Mouse (Mus musculus): Measurements from ENCODE around the gene Sh3gl2. TPM values are rescaled to one million over a fixed set of nuclear protein-coding genes. Genes with fewer than 3 reads are reported as not detected.

Gene Sh3gl2
- polyA plus RNA-seq, 1 experiment from 2014 or later: 6.9 TPM

GRCm38 (mm10) chr4:85248673-85249072 is 43.7 kb downstream of the Sh3gl2 start:
- 83% methylated on average over 3 of the region's 3 CpGs for WGBS
- H3K4me1 ChIP-seq (replicated peaks): no peaks in the 10 kb centered on the region
- no peak for DNase-seq (ENCODE audit: low spot score)

GRCm38 (mm10) chr4:85250271-85250670 is 45.3 kb downstream of the Sh3gl2 start:
- H3K27ac ChIP-seq: no peak overlapping the region
- no peak for DNase-seq (ENCODE audit: low spot score)
- no peaks in the 10 kb centered on the region for H3K4me1 ChIP-seq (replicated peaks)
- no peaks in the 10 kb centered on the region for H3K36me3 ChIP-seq
- no peak overlapping the region for H3K4me3 ChIP-seq
- no peaks in the 10 kb centered on the region for H3K27me3 ChIP-seq (ENCODE audit: insufficient read depth, poor library complexity, severe bottlenecking)
- 59% methylated on average over 2 of the region's 2 CpGs for WGBS
- no peaks in the 10 kb centered on the region for H3K9me3 ChIP-seq

More at GRCm38 (mm10) chr4:85248673-85249072, 43.7 kb downstream of the Sh3gl2 start:
- H3K9me3 ChIP-seq: no peaks in the 10 kb centered on the region
- H3K27me3 ChIP-seq (ENCODE audit: insufficient read depth, poor library complexity, severe bottlenecking): no peaks in the 10 kb centered on the region
- H3K4me3 ChIP-seq: no peak overlapping the region
- H3K27ac ChIP-seq: no peak overlapping the region
- no peaks in the 10 kb centered on the region for H3K36me3 ChIP-seq

- 80% methylated on average over 2 of the region's 2 CpGs for WGBS
- no peak for DNase-seq (ENCODE audit: low spot score)
Observed at GRCm38 (mm10) chr4:85250786-85251185, 45.9 kb downstream of the Sh3gl2 start.

GRCm38 (mm10) chr4:85255771-85256389 is 51.0 kb downstream of the Sh3gl2 start:
- H3K4me3 ChIP-seq: no peak overlapping the region
- DNase-seq (ENCODE audit: low spot score): no peak
- 91% methylated on average over 8 of the region's 8 CpGs for WGBS
- H3K9me3 ChIP-seq: no peaks in the 10 kb centered on the region
- H3K36me3 ChIP-seq: no peaks in the 10 kb centered on the region
- H3K27me3 ChIP-seq (ENCODE audit: insufficient read depth, poor library complexity, severe bottlenecking): no peaks in the 10 kb centered on the region
- H3K4me1 ChIP-seq (replicated peaks): no peaks in the 10 kb centered on the region
- H3K27ac ChIP-seq: no peak overlapping the region

More at GRCm38 (mm10) chr4:85250786-85251185, 45.9 kb downstream of the Sh3gl2 start:
- H3K36me3 ChIP-seq: no peaks in the 10 kb centered on the region
- no peaks in the 10 kb centered on the region for H3K9me3 ChIP-seq
- no peak overlapping the region for H3K27ac ChIP-seq
- no peaks in the 10 kb centered on the region for H3K27me3 ChIP-seq (ENCODE audit: insufficient read depth, poor library complexity, severe bottlenecking)
- no peaks in the 10 kb centered on the region for H3K4me1 ChIP-seq (replicated peaks)
- no peak overlapping the region for H3K4me3 ChIP-seq

- H3K4me1 ChIP-seq (replicated peaks): no peaks in the 10 kb centered on the region
- H3K4me3 ChIP-seq: no peak overlapping the region
- no peaks in the 10 kb centered on the region for H3K27me3 ChIP-seq (ENCODE audit: insufficient read depth, poor library complexity, severe bottlenecking)
- H3K27ac ChIP-seq: no peak overlapping the region
- no peaks in the 10 kb centered on the region for H3K9me3 ChIP-seq
- no peaks in the 10 kb centered on the region for H3K36me3 ChIP-seq
- 80% methylated on average over 5 of the region's 5 CpGs for WGBS
- DNase-seq (ENCODE audit: low spot score): no peak
Observed at GRCm38 (mm10) chr4:85256461-85257202, 51.7 kb downstream of the Sh3gl2 start.

GRCm38 (mm10) chr4:85257771-85258341 is 52.9 kb downstream of the Sh3gl2 start:
- DNase-seq (ENCODE audit: low spot score): no peak
- no peaks in the 10 kb centered on the region for H3K27me3 ChIP-seq (ENCODE audit: insufficient read depth, poor library complexity, severe bottlenecking)
- H3K4me1 ChIP-seq (replicated peaks): no peaks in the 10 kb centered on the region
- no peak overlapping the region for H3K4me3 ChIP-seq
- no peak overlapping the region for H3K27ac ChIP-seq
- 75% methylated on average over 4 of the region's 4 CpGs for WGBS
- no peaks in the 10 kb centered on the region for H3K36me3 ChIP-seq
- H3K9me3 ChIP-seq: no peaks in the 10 kb centered on the region

GRCm38 (mm10) chr4:85260687-85261658 is 56.0 kb downstream of the Sh3gl2 start:
- Histone ChIP-seq H3K4me3 (no peak overlapping the region), H3K27ac (no peak overlapping the region), H3K4me1 (replicated peaks) (no peaks in the 10 kb centered on the region), H3K9me3 (no peaks in the 10 kb centered on the region), H3K27me3 (ENCODE audit: insufficient read depth, poor library complexity, severe bottlenecking) (no peaks in the 10 kb centered on the region), H3K36me3 (no peaks in the 10 kb centered on the region)
- DNase-seq (ENCODE audit: low spot score): no peak
- 93% methylated on average over 12 of the region's 12 CpGs for WGBS

- no peak overlapping the region for H3K27ac ChIP-seq
- no peak overlapping the region for H3K4me3 ChIP-seq
- H3K27me3 ChIP-seq (ENCODE audit: insufficient read depth, poor library complexity, severe bottlenecking): no peaks in the 10 kb centered on the region
- 75% methylated on average over 6 of the region's 6 CpGs for WGBS
- H3K4me1 ChIP-seq (replicated peaks): no peaks in the 10 kb centered on the region
- no peak for DNase-seq (ENCODE audit: low spot score)
- no peaks in the 10 kb centered on the region for H3K36me3 ChIP-seq
- H3K9me3 ChIP-seq: no peaks in the 10 kb centered on the region
Observed at GRCm38 (mm10) chr4:85262146-85262545, 57.2 kb downstream of the Sh3gl2 start.

GRCm38 (mm10) chr4:85262606-85263005 is 57.7 kb downstream of the Sh3gl2 start:
- WGBS: 91% methylated on average over 13 of the region's 13 CpGs
- Histone ChIP-seq H3K4me3 (no peak overlapping the region), H3K27me3 (ENCODE audit: insufficient read depth, poor library complexity, severe bottlenecking) (no peaks in the 10 kb centered on the region), H3K27ac (no peak overlapping the region), H3K36me3 (no peaks in the 10 kb centered on the region), H3K4me1 (replicated peaks) (no peaks in the 10 kb centered on the region), H3K9me3 (no peaks in the 10 kb centered on the region)
- no peak for DNase-seq (ENCODE audit: low spot score)

- DNase-seq (ENCODE audit: low spot score): no peak
- Histone ChIP-seq H3K4me1 (replicated peaks) (peaks cover 6% of the 10 kb centered on the region), H3K36me3 (no peaks in the 10 kb centered on the region), H3K4me3 (no peak overlapping the region), H3K27ac (no peak overlapping the region), H3K27me3 (ENCODE audit: insufficient read depth, poor library complexity, severe bottlenecking) (no peaks in the 10 kb centered on the region), H3K9me3 (no peaks in the 10 kb centered on the region)
- 64% methylated on average over 2 of the region's 2 CpGs for WGBS
Observed at GRCm38 (mm10) chr4:85267456-85267855, 62.5 kb downstream of the Sh3gl2 start.

GRCm38 (mm10) chr4:85272877-85273276 is 68.0 kb downstream of the Sh3gl2 start:
- Histone ChIP-seq H3K27me3 (ENCODE audit: insufficient read depth, poor library complexity, severe bottlenecking) (no peaks in the 10 kb centered on the region), H3K4me1 (replicated peaks) (peaks cover 12% of the 10 kb centered on the region), H3K36me3 (no peaks in the 10 kb centered on the region), H3K9me3 (no peaks in the 10 kb centered on the region), H3K4me3 (no peak overlapping the region), H3K27ac (no peak overlapping the region)
- WGBS: 83% methylated on average over 4 of the region's 4 CpGs
- DNase-seq (ENCODE audit: low spot score): no peak

- Histone ChIP-seq H3K4me1 (replicated peaks) (peaks cover 12% of the 10 kb centered on the region), H3K4me3 (no peak overlapping the region), H3K36me3 (no peaks in the 10 kb centered on the region), H3K27ac (no peak overlapping the region), H3K27me3 (ENCODE audit: insufficient read depth, poor library complexity, severe bottlenecking) (no peaks in the 10 kb centered on the region), H3K9me3 (no peaks in the 10 kb centered on the region)
- 70% methylated on average over 3 of the region's 3 CpGs for WGBS
- no peak for DNase-seq (ENCODE audit: low spot score)
Observed at GRCm38 (mm10) chr4:85273452-85273851, 68.5 kb downstream of the Sh3gl2 start.

All from hindbrain, embryonic 10.5 days (tissue).